Mouse (Mus musculus) gonadal fat pad, adult 2 months (tissue): ENCODE results near the gene 3110082I17Rik. TPM values are rescaled to one million over a fixed set of nuclear protein-coding genes. Genes with fewer than 3 reads are reported as not detected.

ENCODE experiments used
- DNase-seq: peaks from one replicate; pipeline ENCODE4 v3.0.0-alpha.2; 2012; ENCODE audit warnings: low read depth
- polyA plus RNA-seq: library from polyadenylated mRNA; depleted of rRNA; stranded (reverse); fragments of >200 nt; gene quantifications from 2 replicates; pipeline ENCODE4 v1.2.3, GENCODE M21; 2012; rRNA removed

3110082I17Rik gene
- polyA plus RNA-seq, 1 experiment: 13.1 TPM

DNA sequence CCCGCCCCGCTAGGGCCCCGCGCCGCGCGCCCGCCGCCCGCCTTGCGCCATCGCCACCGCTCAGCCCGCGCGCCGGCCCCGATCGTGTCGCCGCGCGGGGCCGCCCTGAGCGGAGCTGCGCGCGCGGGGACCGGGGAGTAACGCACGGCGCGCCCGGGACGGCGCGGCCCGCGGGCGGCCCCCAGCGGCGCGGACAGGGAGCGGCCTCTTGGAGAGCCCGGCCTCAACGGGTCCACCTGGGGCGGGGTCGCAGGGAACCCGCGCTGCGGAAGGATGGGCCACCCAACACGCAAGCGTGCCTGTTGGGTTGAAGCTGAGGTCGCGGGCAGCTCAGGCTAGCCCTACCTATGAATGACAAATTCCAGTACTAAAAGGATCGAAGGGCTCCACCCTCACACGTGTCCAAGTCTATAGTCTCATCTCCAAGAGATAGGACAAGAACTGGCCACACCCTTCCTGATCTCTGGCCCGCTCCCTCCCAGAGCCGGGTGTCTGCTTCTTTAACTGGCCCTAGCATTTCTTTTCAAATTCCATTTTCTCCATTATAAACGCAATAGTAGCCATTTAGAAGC, 134.8 kb downstream of the 3110082I17Rik start, which contains the start of gene Adap1:
Gene Adap1 (minus strand): TSS at position 228 of the 572 bp plus-strand sequence.
- DNase-seq: no peak

DNA sequence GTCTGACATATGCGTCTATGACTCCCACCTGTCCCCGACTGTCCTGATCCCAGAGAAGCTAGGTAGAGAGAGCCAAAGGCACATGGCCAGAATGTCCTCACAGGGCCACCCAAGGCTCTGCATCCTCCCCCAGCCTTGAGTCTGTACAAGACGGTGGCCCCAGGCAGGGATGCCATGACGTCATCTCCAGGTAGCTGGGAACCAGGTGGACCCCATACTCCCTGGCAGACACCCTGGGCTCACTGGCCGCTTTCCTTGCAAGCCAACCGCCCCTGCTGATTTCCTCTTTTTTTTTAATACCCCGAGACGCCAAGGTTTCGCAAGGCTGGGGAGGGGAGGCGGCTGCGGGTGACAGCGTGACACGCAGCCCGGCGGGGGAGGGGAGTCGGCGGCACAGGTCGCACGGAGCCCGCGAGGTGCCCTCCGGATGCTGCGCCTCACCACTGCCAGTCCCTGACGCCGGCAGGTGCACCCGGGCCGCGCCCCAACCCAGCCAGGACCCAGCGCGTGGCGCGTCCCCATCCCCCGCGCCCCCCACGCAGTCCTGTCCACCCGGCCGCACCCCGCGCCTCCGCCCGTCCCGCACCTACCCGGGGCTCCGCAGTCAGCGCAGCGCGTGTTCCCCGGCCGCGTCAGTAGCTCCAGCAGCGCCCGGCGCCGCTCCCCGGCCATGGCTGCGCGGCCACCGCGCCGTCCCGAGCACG, 135.5 kb downstream of the 3110082I17Rik start:
- no peak for DNase-seq

DNA sequence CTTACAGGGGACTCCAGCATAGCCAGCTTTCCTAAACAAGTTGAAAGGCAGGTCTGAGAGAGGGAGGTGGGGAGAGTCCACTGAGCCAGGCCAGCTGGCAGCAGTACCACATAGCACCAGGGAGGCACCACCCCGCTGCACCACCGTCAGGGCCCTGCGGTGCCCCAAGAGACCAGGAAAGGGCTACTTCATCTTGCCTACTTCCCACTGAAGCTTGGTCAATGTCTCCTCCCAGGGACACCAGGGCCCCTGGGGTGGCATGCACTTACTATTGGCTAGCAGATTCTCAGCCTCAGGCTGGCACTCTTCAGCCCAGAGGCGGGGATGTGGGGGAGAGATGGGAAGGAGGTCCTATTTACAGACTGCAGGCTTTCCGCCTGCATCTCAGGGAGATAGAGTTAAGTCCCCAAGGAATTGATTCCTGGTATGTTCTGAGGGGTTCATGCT, 136.3 kb downstream of the 3110082I17Rik start:
- no peak for DNase-seq

DNA sequence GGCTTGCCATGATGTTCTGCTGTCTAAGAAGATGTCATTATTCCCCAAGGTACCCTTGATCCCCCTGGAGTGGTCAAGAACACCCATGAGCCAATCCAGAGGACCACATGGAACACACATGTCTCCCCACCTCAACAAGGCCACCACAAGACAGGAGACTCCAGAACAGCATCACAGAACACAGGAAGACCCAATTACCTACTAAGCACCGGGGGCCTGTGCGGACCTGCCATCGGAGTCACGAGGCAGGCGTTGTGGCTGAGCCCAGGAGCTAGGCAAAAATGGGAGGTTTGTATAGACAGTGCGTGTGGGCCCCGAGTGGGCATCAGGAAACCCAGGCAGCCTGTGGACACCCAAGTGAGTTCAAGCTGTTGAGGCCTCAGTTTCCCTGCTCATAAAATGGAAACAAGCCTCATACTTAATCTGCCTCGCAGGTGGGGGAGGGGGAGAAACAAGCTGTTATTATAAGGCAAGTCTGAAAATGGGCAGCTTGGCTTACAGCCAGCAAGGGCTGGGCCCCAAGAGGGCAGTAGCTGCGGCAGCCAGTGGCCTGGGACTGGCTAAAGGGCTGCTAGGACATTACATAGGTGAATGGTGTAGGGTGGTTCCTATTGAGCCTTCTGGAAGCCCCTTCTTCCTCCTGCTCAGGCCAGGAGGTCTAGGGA, 136.9 kb downstream of the 3110082I17Rik start:
- no peak for DNase-seq

DNA sequence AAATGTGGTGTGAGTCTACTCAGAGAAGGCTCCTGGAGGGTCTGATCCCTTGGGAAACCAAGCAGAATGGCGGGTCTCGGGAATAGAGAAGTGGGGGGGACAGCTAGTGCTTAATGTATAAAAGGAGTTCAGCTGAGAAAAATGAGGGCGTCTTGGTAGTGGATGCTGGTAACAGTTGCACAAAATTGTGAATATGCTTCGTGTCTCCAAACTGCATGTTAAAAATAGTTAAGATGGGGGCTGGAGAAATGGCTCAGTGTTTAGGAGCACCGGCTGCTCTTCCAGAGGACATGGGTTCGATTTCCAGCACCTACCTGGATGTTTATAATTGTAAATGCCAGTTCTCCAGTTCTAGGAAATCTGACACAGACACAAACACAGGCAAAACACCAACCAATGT, 139.0 kb downstream of the 3110082I17Rik start:
- no peak for DNase-seq

DNA sequence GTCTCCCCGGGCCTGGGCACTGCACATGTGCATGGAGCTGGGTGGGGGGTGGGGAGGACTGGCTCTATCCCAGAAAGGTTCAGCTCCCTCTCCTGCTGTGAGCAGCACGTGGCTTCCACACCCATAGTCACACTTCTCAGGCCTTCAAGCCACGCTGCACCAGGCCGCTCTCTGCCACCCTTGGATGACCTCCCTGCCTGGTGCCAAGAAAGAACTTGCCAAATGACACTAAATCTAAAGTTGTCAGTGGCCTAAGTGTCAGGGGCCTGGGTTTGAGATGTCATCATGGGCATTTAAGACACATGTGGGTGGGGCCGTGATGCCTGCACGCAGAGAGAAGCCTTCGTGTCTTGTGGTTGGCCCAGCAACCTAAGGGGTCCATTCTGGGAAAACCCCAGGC, 139.9 kb downstream of the 3110082I17Rik start:
- DNase-seq: no peak

DNA sequence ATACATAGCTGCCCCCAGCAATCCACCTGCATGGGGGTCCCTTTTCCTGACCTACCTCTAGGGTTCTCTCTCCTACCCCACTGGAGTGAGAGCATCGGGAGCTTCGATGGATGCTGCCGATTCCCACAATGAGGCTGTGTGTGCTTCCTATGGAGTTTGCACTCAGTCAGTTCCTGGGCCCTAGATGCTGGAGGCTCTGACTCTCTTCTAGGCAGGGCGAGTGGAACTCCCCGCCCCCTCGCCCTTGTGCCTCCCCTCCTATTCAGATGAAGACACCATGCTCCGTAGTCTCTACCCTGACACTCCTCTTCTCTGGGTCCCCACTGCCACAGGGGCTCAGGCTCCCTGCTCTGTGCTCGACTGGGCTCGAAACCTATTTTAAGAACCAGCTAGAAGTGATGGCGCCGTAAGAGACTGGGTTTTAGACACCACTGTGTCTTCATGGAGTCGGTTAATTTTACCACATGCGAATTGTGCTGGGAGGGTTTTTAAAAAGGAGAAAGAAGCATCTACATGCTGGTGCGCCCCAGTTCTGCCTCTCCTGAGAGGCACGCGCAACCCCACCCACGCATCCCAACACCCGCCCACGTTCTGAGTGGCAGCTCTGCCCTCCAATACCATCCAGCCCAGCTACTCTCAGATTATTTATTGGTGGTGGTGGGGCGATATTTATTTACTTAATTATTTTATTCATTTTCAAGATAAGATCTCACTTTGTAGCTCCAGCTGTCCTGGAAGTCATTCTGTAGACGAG, 142.4 kb downstream of the 3110082I17Rik start:
- no peak for DNase-seq

DNA sequence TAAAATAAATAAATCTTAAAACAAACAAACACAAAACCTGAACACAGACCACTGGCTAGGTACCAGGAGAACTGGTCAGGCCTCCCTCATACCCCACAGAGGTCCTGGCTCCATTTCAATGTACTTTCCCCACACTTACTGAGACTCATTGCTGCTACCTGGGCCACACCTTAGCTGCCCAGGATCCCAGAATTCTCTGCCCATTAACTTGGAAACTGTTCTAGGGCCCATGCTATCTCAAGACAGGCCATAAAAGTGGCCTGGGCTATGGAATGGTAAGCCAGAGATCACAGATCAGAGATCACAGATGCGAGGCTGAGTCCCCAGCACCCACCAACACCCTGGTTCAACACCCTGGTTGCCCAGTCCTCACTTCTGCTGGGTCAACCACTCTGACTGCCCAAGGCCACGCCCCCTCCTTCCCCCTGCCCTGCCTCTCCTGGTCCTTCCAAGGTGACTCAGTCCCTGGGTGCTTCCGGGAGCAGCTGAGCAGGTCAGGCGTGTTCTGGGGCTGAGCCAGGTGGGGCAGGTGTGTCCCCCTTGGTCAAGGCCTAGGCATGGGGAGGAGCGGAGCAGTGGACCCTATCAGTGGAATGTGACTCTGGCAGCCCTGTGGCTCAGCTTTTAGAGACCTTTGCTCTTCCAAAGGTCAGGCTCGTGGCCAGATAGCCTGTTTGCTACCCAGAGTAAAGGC, 143.2 kb downstream of the 3110082I17Rik start:
- DNase-seq: no peak

DNA sequence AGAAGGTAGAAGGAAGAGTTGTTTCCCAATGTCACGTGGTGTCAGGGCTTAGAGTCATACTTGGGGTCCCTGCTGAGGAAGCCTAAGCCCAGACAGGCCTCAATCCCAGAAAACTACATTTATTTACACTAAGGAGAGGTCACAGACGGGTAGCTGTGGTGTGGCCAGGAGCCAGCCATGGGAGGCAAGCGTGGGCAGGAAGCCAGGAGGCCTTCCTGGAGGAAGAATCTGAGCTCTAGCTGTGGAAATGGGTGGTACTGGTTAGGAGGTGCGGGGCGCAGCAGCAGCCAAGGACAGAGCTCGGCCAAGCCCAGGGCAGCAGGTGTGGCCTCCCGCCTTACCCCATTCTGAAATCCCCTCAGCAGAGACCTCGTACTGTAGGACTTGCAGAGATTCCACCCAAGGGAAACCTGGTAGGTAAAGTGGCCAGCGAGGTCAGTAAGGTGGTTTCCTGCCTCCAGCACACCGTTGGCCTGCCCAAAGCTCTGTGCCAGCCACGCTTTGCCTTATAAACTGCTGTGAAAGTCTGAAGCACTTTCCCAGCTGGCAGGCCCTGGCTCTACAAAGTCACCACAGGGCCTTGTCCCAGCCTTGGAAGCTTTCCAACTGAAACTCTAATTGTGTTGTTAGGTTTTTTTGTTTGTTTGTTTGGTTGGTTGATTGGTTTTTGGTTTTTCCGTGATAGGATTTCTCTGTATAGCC, 145.2 kb downstream of the 3110082I17Rik start:
- DNase-seq: no peak

DNA sequence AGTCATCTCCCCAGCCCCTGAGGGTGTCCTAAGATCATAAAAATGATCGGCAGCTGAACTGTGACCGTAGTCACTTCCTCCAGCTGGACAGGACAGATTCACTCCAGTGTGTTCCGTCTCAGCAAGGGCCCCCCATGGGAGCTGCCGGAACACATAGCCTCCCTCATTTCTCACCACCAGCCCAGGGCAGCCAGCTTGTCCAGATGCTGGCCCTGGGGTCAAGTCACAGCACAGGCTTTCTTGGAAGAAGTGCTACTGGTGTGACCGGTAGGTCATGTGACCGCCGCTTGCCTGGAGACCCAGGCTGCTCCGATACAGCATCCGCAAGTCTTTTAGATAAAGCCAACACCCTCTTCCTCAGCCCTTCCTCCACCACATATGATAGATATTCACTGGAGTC, 146.8 kb downstream of the 3110082I17Rik start:
- no peak for DNase-seq

DNA sequence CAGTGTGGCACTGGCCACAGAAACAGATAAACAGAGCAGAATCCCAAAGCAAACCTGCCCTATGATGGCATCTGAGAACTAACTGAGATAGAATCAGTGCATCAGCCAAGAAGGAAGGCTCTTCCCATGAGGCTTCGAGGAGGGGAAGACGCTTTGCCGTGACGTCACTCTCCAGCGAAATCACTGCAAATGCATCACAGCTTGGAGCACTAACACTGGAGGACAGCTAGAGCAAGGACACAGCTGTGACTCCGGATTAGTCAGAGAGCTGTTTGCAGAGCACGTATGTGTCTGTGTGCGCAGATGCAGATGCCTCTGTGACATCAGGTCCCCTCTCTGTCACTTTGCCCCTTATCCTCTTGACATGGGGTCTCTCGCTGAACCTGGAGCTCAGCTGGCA, 148.5 kb downstream of the 3110082I17Rik start:
- no peak for DNase-seq

DNA sequence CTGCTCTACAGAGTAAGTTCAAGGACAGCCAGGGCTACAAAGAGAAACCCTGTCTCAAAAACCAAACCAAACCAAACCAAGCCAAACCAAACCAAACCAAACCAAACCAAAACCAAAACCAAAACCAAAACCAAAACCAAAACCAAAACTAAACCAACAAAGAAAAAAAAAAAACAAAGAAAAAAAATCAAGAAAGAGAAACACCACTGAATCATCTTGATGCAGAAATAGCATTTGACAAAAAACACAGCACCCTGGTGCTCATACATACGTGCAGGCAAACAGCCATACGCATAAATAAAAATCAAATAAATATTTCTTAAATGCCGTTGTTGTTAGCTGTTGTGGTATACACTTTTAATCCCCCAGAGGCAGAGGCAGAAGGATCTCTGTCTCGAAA, 149.8 kb downstream of the 3110082I17Rik start:
- DNase-seq: no peak

DNA sequence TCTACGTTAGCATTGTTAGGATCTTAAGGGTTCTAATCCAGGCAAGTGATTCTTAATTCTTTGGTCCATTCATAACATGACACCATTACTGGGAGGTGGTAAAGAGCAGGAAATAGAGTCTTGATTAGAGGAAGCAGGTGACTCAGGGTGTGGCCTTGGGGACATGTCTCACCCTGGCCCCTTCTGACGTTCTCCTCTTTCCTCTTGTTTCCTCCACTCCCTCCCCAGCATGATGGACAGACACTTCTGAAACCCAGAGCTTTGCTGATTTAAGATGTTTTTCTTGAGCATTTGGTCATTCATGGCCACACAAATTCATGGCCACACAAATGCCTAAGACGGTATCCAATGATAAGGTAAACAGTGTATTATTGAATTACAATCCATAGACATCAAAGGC, 150.4 kb downstream of the 3110082I17Rik start:
- DNase-seq: no peak

Other genes starting within 250 kb of the 3110082I17Rik start
- 96.8 and 99.1 TPM in 2 replicates for gene Get4, start 208.2 kb downstream of the 3110082I17Rik start, polyA plus RNA-seq
- 10.7 and 22.6 TPM in 2 replicates for gene Adap1, start 134.9 kb downstream of the 3110082I17Rik start, polyA plus RNA-seq
- 71.1 and 118 TPM in 2 replicates for gene Cox19, start 109.1 kb downstream of the 3110082I17Rik start, polyA plus RNA-seq
- gene Cyp2w1, start 107.9 kb downstream of the 3110082I17Rik start, polyA plus RNA-seq: not detected in 2 replicates
- 28.6 and 37.7 TPM in 2 replicates for gene Gpr146, start 82.8 kb downstream of the 3110082I17Rik start, polyA plus RNA-seq
- 1.4 and 1.6 TPM in 2 replicates for gene C130050O18Rik, start 55.2 kb downstream of the 3110082I17Rik start, polyA plus RNA-seq
- gene Gper1, start 37.4 kb downstream of the 3110082I17Rik start, polyA plus RNA-seq: 11.0 and 12.3 TPM in 2 replicates
- gene Zfand2a, start 24.0 kb upstream of the 3110082I17Rik start, polyA plus RNA-seq: 22.3 and 26.0 TPM in 2 replicates
- gene Uncx, start 83.0 kb upstream of the 3110082I17Rik start, polyA plus RNA-seq: not detected in 2 replicates